Mouse (Mus musculus): Measurements from ENCODE around the gene Fryl. TPM values are rescaled to one million over a fixed set of nuclear protein-coding genes. Genes with fewer than 3 reads are reported as not detected.

Gene Fryl
- polyA plus RNA-seq, 1 experiment from 2014 or later = 20.6 TPM

DNA sequence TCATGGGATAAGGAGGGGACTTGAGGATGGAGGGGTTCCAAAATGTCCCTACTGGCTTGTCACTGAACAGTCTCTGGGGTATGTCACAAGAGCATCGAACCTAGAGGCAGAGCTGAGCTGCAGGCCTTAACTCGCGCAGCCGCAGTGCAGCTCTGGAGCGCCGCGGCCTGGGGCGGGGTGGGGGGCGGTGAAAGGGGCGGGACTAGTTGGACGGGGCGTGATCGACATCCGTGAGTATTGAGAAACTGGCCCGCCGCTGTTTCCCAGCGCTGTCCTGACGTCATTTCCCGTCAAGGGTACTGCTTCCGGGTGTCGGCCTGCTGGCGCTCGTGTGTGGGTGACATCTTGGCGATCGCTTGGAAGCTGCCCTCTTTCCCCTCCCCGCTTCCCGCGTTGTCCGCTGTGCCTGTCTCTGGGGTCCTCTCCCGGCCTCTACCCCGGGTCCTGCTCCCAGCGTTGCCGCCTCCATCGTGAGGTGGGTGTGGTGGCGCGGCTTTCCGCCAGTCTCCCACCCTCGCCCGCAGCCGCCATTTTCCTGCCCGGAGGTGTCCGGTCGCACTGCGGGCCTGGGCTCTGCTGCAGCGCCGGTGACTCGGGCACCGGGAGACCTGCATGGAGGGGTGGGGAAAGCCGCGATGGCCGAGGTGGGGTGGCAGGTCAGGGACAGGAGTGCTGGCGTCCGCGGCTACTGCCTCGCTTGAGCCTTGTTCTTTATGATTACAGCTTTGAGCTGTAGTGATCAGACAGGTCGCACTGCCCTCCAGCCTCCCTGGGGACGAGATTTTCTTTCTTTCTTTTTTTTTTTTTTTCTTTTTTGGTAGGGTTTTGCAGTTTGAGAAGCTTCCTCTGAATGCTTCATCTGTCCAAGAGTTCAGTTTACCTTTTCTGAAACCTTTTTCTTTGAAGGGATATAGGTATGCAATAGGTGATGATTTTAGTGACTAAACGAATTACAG, 36.4 kb upstream of the Fryl start, which contains the start of gene Ociad1:
Gene Ociad1 (plus strand): TSS at position 283 of the 956 bp plus-strand sequence.
- peak within 1 kb of the TSS; percentile 94 for H3K27ac ChIP-seq
- WGBS = under 1% methylated on average over 48 of the region's 58 CpGs
- peak within 1 kb of the TSS; percentile 73 for H3K4me2 ChIP-seq (ENCODE audit: low read length)
- 0 out of 2 replicates have a peak, but pooled peaks cover 16% of the 10 kb centered on the region for H3K36me3 ChIP-seq (ENCODE audit: insufficient read depth, low read length)
- DNase-seq (ENCODE audit: low spot score) (peak; percentile 99), ATAC-seq (replicated peaks; ENCODE audit: low FRiP score, low read depth) (peak; percentile 99)
- peak within 1 kb of the TSS; percentile 96 for H3K4me3 ChIP-seq (replicated peaks; ENCODE audit: low read depth, low read length)
- H3K9ac ChIP-seq (ENCODE audit: low read depth, low read length) = peak within 1 kb of the TSS; percentile 82
- H3K9me3 ChIP-seq (replicated peaks; ENCODE audit: low read length) = no peaks in the 10 kb centered on the region
- TF ChIP-seq CTCF (IDR thresholded peaks at IDR 0.05; ENCODE audit: low read depth) = peak; percentile 3; the same call in 1 of the 2 replicates
- 0 out of 2 replicates have a peak, but pooled peaks cover 3% of the 10 kb centered on the region for H3K4me1 ChIP-seq (replicated peaks; ENCODE audit: insufficient read depth, low read length)
- H3K27me3 ChIP-seq (ENCODE audit: insufficient read depth, low read length) = no peaks in the 10 kb centered on the region

GRCm38 (mm10) chr5:73289900-73290299, 33.5 kb upstream of the Fryl start:
- Histone ChIP-seq H3K4me2 (ENCODE audit: low read length) (no peak overlapping the region), H3K27me3 (ENCODE audit: insufficient read depth, low read length) (no peaks in the 10 kb centered on the region), H3K4me3 (replicated peaks; ENCODE audit: low read depth, low read length) (no peak overlapping the region), H3K27ac (no peak overlapping the region), H3K9ac (ENCODE audit: low read depth, low read length) (no peak overlapping the region), H3K9me3 (replicated peaks; ENCODE audit: low read length) (no peaks in the 10 kb centered on the region), H3K4me1 (replicated peaks; ENCODE audit: insufficient read depth, low read length) (no peaks in the 10 kb centered on the region), H3K36me3 (ENCODE audit: insufficient read depth, low read length) (0 out of 2 replicates have a peak, but pooled peaks cover 2% of the 10 kb centered on the region)
- no peak for TF ChIP-seq CTCF (IDR thresholded peaks at IDR 0.05; ENCODE audit: low read depth)
- DNase-seq (ENCODE audit: low spot score) = no peak
- 68% methylated on average over 2 of the region's 2 CpGs for WGBS
- no peak for ATAC-seq (replicated peaks; ENCODE audit: low FRiP score, low read depth)

DNA sequence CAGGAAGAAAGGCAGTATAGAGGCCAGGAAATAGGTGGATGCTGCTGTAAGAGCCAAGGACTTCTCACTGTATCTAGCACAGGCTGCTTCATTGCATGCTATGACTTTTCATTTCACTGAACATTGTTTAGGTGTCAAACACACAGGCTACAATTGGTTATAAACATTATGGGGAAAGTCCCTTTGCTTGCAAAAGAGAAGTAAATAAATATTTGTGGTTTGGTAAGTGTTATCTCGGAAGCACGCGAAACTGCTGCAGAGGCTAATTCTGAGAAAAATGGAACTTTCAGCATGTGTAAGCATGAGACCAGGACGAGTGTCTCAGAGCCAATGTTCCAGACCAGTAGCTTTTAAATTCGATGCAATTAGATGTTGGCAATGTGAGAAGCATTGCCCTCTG, 30.2 kb upstream of the Fryl start:
- Histone ChIP-seq H3K27me3 (ENCODE audit: insufficient read depth, low read length) (no peaks in the 10 kb centered on the region), H3K4me3 (replicated peaks; ENCODE audit: low read depth, low read length) (no peak overlapping the region), H3K4me2 (ENCODE audit: low read length) (no peak overlapping the region), H3K9me3 (replicated peaks; ENCODE audit: low read length) (no peaks in the 10 kb centered on the region), H3K27ac (no peak overlapping the region), H3K4me1 (replicated peaks; ENCODE audit: insufficient read depth, low read length) (no peaks in the 10 kb centered on the region), H3K9ac (ENCODE audit: low read depth, low read length) (no peak overlapping the region), H3K36me3 (ENCODE audit: insufficient read depth, low read length) (no peaks in the 10 kb centered on the region)
- TF ChIP-seq CTCF (IDR thresholded peaks at IDR 0.05; ENCODE audit: low read depth) = no peak
- DNase-seq (ENCODE audit: low spot score) (no peak), ATAC-seq (replicated peaks; ENCODE audit: low FRiP score, low read depth) (no peak)
- 52% methylated on average over 5 of the region's 5 CpGs for WGBS

DNA sequence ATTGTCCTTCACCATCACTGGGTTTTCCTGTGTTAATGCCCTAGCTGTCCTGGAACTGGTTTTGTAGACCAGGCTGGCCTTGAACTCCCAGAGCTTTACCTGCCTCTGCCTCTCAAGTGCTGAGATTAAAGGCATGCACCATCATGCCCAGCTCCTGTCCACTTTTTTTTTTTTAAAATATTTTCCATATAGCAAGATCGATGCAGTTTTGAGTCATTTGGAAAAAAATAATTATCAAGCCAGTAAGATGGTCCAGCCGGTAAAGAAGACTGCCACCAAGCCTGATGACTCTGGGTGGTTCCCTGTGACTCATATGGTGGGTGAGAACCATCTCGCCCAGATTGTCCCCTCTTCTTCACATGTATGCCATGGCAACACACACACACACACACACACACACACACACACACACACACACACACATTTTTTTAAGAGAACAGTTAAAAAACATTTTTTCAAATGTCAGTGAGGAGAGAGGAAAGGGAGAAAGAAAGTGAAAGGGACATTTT, 29.1 kb upstream of the Fryl start:
- DNase-seq (ENCODE audit: low spot score) (no peak), ATAC-seq (replicated peaks; ENCODE audit: low FRiP score, low read depth) (no peak)
- Histone ChIP-seq H3K9me3 (replicated peaks; ENCODE audit: low read length) (no peaks in the 10 kb centered on the region), H3K27me3 (ENCODE audit: insufficient read depth, low read length) (no peaks in the 10 kb centered on the region), H3K4me1 (replicated peaks; ENCODE audit: insufficient read depth, low read length) (no peaks in the 10 kb centered on the region), H3K36me3 (ENCODE audit: insufficient read depth, low read length) (no peaks in the 10 kb centered on the region), H3K4me2 (ENCODE audit: low read length) (no peak overlapping the region), H3K4me3 (replicated peaks; ENCODE audit: low read depth, low read length) (no peak overlapping the region), H3K27ac (no peak overlapping the region), H3K9ac (ENCODE audit: low read depth, low read length) (no peak overlapping the region)
- WGBS = 94% methylated on average over 3 of the region's 3 CpGs
- no peak for TF ChIP-seq CTCF (IDR thresholded peaks at IDR 0.05; ENCODE audit: low read depth)

- TF ChIP-seq CTCF (IDR thresholded peaks at IDR 0.05; ENCODE audit: low read depth) = no peak
- no peak overlapping the region for H3K4me3 ChIP-seq (replicated peaks; ENCODE audit: low read depth, low read length)
- DNase-seq (ENCODE audit: low spot score) (no peak), ATAC-seq (replicated peaks; ENCODE audit: low FRiP score, low read depth) (no peak)
- peaks cover 8% of the 10 kb centered on the region; the same call in 1 of the 2 replicates for H3K4me1 ChIP-seq (replicated peaks; ENCODE audit: insufficient read depth, low read length)
- H3K36me3 ChIP-seq (ENCODE audit: insufficient read depth, low read length) = no peaks in the 10 kb centered on the region
- no peaks in the 10 kb centered on the region for H3K9me3 ChIP-seq (replicated peaks; ENCODE audit: low read length)
- no peak overlapping the region for H3K4me2 ChIP-seq (ENCODE audit: low read length)
- no peaks in the 10 kb centered on the region for H3K27me3 ChIP-seq (ENCODE audit: insufficient read depth, low read length)
- no peak overlapping the region for H3K9ac ChIP-seq (ENCODE audit: low read depth, low read length)
- no peak overlapping the region for H3K27ac ChIP-seq
Measured at GRCm38 (mm10) chr5:73284046-73284445, 27.6 kb upstream of the Fryl start.

GRCm38 (mm10) chr5:73280567-73280850, 24.1 kb upstream of the Fryl start:
- no peaks in the 10 kb centered on the region for H3K9me3 ChIP-seq (replicated peaks; ENCODE audit: low read length)
- peaks cover 8% of the 10 kb centered on the region; the same call in 1 of the 2 replicates for H3K4me1 ChIP-seq (replicated peaks; ENCODE audit: insufficient read depth, low read length)
- DNase-seq (ENCODE audit: low spot score) (no peak), ATAC-seq (replicated peaks; ENCODE audit: low FRiP score, low read depth) (no peak)
- WGBS = 47% methylated on average over 4 of the region's 4 CpGs
- no peaks in the 10 kb centered on the region for H3K36me3 ChIP-seq (ENCODE audit: insufficient read depth, low read length)
- H3K4me3 ChIP-seq (replicated peaks; ENCODE audit: low read depth, low read length) = no peak overlapping the region
- H3K9ac ChIP-seq (ENCODE audit: low read depth, low read length) = no peak overlapping the region
- no peaks in the 10 kb centered on the region for H3K27me3 ChIP-seq (ENCODE audit: insufficient read depth, low read length)
- TF ChIP-seq CTCF (IDR thresholded peaks at IDR 0.05; ENCODE audit: low read depth) = no peak
- H3K27ac ChIP-seq = peak overlapping the region; percentile 57
- H3K4me2 ChIP-seq (ENCODE audit: low read length) = no peak overlapping the region
